Mouse (Mus musculus) layer of hippocampus, adult 9-10 months (tissue): Measurements from ENCODE around the gene Gm45062.

Experiments used
- DNase-seq: peaks from one replicate; pipeline ENCODE4 v3.0.0; 2022; ENCODE audit warnings: low spot score

Gm45062 gene

GRCm38 (mm10) chr6:8259004-8259666 is at the start of gene Gm45062, which contains the start of the genes Rpa3 and Umad1:
Gene Gm45062, plus strand, starts transcription at chr6:8259450.
Gene Rpa3, minus strand, starts transcription at chr6:8259173.
Gene Umad1, plus strand, starts transcription at chr6:8259288.
- DNase-seq, result peak; percentile 98

DNA sequence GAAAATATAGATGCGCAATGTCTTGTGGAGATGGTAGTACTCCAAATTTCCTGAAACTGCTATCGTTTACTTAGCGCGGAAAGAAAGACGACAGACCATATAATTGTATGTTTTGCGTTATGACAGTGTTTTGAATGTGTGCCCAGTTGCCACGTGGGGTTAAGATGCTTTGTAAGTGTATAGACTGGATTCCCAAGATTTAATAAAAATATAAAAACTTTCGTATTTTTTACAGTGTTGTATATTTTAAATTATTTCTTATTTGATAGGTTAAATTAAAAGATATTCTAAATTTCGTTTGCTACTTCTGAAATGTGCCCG is 49.4 kb upstream of the Gm45062 start:
- DNase-seq, result no peak

DNA sequence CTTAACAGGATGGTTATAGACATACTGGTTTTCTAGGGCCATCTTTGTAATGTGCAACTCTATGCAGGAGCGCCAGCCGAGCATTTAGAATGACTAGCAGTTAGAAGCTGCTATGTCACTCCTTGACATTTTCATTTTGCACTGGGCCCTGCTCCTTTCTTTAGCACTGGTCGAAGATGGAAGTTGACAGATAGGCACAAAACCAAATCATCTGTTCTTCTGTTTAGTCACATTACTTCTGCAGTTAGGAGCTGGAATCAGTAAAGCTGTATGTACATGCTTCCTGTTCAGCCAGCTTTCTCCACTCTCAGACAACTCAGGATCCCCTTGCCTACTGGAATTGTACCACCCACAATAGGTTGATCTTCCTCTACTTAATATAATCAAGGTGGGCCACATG is 48.6 kb upstream of the Gm45062 start:
- no peak for DNase-seq

DNA sequence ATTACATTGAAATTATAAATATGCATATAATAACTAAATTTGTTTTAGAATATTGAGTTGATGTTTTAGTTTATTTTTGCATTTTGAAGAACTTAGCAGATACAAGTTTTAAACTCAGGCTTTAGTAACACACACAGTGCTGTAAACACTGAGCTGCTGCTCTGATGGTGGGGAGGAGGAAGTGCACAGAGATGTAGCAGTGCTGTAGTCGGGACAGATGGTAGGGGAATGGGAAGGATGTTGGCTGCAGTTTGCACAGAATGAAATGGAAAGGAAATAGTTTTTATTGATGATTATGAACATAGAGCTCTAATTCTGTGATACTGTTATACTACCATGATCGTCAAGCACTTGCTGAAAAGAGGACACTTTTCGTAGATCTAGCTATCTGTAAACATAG is 32.2 kb upstream of the Gm45062 start:
- DNase-seq, result peak; percentile 26

GRCm38 (mm10) chr6:8228596-8228995 is 30.7 kb upstream of the Gm45062 start:
- DNase-seq, result no peak

GRCm38 (mm10) chr6:8258316-8258715 is 934 bp upstream of the Gm45062 start:
- no peak for DNase-seq

DNA sequence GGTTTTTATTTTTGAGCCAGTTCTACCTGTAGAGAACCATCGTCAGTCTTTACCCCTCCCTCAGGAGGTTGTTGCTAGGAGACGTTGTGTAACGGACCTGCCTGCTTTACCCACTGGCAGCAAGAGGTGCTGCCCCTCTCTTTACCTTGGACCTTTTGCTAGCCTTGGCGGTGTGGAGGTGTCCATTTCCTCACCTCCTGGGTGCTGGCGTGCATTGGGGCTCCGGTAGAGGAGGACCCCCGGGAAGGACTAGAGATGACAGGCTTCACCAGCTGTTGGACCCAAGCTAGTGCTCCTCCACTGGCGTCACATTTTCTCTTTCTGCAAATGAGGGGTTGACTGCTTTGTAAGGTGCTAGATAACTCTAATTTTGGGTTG is 406 bp downstream of the Gm45062 start:
- peak; percentile 29 for DNase-seq

DNA sequence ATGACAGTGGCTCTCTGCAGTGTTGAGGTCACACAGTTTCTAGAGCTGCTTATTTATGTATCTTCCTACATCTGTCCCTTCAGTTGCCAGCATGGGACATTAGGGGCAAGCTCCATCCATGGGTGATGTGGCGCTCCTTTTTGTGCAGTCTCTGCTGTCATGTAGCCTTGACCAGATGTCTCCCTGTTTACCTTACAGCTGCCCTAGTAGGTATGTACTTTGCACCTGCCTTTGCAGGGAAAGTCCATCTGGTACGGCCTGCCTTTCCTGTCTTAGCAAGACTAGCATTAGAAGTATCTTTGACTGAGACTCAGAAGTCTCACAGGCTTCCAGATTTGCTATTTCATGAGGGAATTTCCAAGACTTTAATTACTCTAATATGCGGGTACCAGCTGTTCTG is 11.8 kb downstream of the Gm45062 start:
- no peak for DNase-seq

DNA sequence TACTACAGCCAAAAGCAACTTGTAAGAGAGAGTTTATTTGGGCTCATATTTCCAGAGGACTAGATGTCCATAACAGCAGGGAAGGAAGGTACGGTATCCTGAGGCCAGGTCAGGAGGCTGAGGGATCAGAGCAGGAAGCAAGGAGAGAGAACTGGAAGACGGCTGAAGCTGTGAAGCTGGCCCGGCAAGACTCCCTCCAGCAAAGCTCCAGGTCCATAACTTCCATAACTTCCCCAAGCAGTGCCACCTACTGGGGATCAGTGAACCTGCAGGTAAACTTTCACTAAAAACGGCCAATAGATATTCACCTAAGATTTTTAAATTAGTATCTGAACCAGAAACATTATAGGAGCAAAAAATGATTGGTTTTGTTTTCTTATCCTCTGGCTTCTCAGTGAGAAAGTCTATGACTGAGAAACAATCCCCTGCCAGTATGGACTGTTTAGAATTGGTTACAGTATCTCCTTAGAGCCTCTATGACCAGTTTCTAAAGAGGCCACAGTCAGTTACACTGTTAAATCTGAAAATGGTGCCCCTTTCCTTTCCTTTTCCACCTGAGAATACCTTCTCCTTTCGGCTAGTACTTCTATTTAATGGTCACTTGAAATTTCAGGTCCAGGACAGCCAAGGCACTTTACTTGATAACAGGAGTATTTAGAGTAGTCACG is 15.3 kb downstream of the Gm45062 start:
- DNase-seq, result no peak

DNA sequence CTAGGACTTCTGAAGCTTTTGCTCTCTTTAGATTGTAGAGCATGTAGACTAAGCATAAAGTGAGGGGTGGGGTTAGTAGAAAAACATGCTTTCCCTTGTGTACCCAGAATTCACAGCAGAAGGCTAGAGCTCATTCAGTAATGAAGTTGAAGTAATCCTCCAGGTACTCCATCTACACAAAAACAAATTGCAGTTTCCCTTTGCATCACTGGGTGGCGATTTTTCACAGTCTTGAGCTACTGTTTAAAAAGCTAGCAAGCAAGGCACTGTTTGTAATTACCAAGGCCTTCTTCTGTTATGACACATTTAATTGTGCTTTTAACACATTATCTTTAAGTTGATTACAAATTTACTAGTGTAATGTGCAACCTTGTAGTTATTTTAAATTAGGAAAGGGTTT is 15.8 kb downstream of the Gm45062 start:
- DNase-seq, result peak; percentile 70

- no peak for DNase-seq
These were observed 17.2 kb downstream of the Gm45062 start for GRCm38 (mm10) chr6:8276431-8276830.

- no peak for DNase-seq
These were observed 19.3 kb downstream of the Gm45062 start for GRCm38 (mm10) chr6:8278426-8279002.

- DNase-seq, result no peak
These were observed 24.0 kb downstream of the Gm45062 start for GRCm38 (mm10) chr6:8283255-8283654.

GRCm38 (mm10) chr6:8285401-8285960 is 26.2 kb downstream of the Gm45062 start:
- no peak for DNase-seq

DNA sequence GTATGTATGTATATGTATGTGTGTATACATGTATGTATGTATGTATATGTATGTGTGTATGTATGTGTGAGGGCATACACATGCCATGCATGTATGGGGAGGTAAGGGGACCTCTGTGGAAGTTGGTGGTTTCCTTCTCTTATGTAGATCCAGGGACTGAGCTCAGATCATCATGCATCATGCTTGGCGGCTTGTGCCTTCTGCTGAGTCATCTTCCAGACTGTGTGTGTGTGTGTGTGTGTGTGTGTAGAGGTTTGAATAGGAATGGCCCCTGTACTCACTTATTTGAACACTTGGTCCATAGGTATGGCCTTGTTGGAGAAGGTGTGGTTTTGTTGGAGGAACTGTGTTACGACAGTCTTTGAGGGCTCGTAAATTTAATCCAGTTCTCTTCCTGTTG is 26.9 kb downstream of the Gm45062 start:
- no peak for DNase-seq

DNA sequence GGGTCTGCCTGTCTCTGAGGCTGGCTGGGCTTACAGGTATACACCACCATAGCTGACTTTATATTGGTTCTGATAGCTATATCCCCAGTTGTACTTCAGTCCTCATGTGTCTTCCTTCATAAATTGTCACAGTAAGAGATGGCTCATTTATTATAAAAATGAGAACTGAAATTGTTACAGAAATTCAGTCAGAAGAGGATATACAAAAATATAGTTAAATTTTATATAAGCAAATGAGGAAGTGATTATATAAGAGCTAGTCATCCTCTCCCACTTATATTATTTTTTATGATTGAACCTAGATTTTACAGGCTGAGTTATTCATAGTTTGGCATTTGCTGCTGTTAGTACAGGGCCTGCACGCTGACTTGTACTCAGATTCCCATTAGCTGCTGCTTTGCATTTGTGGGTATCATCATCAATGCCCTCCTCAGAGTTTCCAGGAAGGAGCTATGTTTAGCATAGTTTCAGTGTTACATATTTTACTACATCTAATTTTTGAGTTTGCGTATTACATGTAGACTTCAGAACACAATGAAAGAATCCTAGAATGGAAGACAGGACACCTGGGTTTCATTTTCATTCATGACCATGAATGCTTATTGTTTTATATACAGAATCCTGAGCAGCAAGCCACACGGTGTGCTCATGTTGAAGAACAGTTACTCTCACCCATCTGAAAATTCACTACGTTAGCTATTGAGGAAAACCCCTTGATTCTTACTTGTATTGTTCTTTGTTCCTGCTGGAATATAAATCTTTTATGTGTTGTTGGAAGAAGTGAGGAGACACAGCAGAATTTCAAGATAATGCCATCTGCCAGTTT is 29.7 kb downstream of the Gm45062 start:
- DNase-seq, result no peak

GRCm38 (mm10) chr6:8294048-8294784 is 35.0 kb downstream of the Gm45062 start:
- DNase-seq, result no peak

GRCm38 (mm10) chr6:8299066-8299863 is 40.0 kb downstream of the Gm45062 start:
- no peak for DNase-seq

DNA sequence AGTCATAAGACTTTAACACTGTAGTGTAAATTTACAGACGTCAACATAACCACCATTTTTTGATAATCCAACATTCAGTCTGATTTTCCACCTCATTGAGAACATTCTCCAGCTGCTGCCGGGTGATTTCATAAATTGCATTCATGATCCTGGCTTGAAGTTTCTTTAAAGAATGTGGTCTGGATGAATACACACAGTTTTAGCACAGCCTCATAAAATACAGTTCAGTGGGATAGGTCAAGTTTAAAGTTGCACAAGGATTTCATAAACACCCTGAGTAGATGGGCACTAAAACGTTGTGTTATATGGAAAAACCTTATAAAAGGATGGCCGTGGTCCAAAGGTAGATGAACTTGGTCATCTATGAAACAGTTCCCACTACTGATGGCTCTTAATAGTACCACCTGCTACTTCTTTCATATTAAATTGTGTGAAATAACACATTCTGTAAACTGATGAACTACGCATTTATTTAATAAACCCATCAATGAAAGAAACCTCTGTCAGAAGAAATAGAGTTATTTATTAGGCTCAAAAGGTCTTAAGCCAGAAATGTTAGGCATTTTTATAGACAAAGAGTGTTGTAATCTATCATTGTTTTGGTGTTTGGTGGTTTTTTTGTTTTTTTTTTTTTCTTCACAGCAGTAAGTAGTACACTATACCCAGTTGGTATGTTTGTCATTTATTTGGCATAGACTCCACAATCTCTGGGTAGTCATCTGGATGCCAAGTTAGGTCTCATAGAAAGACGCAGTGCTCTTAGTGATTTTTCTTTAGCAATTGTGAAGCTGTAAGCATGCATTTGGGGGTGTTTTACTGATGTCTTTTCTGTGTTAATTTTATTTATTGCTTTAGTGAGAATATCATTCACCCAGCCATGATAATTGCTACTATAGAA is 48.9 kb downstream of the Gm45062 start:
- no peak for DNase-seq

GRCm38 (mm10) chr6:8312554-8312953 is 53.3 kb downstream of the Gm45062 start:
- no peak for DNase-seq
